Mouse (Mus musculus) small intestine, adult 2 months (tissue): Measurements from ENCODE around the gene Dab2ip.

Source experiments
- CTCF ChIP-seq: fragments of 200-500 bp; IDR thresholded peaks from 2 replicates; pipeline ENCODE4 v1.5.1; 2012; ENCODE audit warnings: low read depth, mild to moderate bottlenecking, control low read depth, inconsistent platforms, low read length, moderate library complexity, mixed read lengths; ENCODE audit not compliant: insufficient replicate concordance, insufficient read length; ENCODE audit errors: extremely low read depth
- POLR2A ChIP-seq: fragments of 200-500 bp; IDR thresholded peaks from 2 replicates; pipeline ENCODE4 v1.6.1; 2012; ENCODE audit warnings: low read depth, mild to moderate bottlenecking, control low read depth, inconsistent platforms, low read length, moderate library complexity

DNA sequence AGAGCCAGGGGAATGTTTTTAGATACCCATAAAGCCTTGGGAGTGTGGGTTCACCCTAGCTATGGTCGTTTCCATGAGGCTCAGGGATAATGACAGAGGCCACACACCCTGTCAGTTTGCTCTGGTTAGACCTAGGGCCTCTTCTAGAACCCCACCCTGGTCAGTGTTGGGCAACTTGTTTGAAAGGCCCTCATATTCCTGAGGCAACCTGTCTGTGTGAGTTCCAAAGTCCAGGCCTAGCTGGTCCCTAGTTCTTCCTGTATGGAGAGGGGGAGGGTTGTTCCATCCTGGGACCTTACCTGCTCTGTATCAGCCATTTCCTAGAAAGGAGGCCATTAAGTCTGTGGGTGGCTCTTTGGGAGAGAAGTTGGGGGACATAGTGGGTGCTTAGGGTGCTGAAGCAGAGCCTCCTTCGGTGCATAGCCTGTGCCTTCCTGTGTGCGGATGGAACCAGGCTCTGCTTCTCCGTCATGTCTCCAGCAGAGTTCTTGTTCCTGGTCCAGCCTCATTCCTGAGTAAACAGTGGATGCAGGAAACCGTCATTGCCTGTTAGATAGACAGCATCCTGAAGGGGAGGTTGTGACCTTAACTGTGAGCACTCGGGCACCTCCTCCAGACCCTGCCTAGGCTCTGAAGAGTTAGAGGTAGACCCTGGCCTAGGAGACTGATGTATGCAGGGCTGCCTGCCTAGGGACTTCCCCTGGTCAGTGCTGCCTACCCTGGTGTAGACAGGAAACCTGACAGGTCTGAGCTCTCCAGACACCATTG is 59.0 kb downstream of the Dab2ip start:
- TF ChIP-seq CTCF (no peak), POLR2A (no peak)
